Mouse (Mus musculus) spleen, postnatal 10 days (tissue): ENCODE results near the gene Fkbp1b.
"Not testable (repeated sequence)": the region's sequence is repeated elsewhere in the genome, so short reads cannot be mapped to it uniquely, and the experiment has no call there.

Experiments used
- DNase-seq, 2 experiments: peaks; one replicate each; pipeline ENCODE4 v3.0.0; 2021 to 2022; ENCODE audit warnings: low spot score in 2 of 2

Gene Fkbp1b

DNA sequence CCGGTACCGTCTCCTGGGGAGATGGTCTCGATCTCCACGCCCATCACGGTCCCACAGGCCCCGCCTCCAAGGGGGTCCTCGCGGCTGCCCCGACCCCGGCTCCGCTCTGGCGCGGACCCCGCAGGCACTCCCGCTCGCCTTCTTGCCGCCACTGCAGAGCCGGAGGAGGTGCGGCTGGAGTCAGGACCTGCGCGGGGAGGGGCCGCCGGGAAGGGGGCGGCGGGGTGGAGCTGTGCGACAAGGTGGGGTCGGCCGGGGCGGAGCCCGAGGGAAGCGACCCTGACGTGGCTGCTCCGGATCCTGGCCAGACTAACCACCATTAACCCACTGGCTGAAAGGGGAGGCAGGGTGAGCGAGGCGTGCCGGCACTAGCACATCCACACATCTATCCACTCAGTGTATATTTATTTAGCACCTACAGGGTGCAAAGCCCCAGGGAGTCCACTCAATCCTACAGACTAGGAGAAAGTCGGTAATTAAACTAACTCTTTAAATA lies at the start of gene Fkbp1b:
Gene Fkbp1b (minus strand): TSS at position 200 of the 496 bp plus-strand sequence.
- peak in 1 of 2 experiments; percentile 43 for DNase-seq

DNA sequence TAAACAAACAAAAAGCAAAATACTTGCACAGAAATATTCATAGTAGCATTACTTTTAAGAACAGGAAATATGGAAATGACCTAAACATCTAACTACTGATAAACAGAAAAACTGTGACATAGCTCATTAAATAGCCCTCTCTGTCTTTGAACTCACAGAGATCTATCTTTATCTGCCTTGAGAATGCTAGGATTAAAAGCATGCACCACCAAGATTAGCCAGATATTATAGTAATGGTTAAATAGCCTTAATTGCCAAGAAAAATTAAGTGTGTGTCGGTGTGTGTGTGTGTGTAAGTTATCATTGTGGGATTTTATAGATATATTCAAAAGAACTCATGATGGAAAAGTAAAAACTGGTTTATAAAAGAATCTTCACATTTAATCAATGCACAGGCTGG lies 48.5 kb upstream of the Fkbp1b start:
- no peak for DNase-seq

DNA sequence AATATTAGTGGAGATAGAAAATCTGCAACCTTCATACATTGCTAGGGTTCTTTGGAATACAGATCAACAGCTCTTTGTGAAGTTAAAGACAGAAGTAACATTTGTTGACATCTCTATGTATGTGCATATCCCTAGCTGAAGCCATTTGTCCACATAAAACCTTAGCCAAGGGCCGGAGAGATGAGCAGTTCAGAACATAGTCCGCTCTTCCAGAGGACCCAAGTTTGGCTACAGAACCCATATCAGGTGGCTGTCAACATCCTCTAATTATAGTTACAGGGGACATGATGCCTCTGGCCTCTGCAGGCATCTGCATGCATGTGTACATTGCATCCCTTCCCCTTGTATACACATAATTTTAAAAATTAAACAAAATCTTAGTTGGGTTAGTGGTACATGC lies 47.9 kb upstream of the Fkbp1b start:
- DNase-seq: no peak

DNA sequence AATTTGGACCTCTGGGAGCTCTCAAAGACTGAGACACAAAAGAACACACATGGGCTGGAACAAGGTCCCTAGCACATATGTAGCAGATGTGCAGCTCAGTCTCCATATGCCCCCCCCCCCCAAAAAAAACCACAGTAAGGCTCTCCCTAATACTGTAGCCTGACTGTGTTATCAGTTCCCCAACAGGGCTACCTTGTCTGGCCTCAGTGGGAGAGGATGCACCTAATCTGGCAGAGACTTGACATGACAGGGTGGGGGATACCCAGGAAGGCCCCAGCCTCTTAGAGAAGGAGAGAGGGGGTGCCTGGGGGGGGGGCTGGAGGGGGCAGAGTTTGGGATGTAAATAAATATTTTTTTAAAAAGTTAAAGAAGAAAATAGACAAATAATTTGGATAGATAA lies 47.3 kb upstream of the Fkbp1b start:
- no peak for DNase-seq

DNA sequence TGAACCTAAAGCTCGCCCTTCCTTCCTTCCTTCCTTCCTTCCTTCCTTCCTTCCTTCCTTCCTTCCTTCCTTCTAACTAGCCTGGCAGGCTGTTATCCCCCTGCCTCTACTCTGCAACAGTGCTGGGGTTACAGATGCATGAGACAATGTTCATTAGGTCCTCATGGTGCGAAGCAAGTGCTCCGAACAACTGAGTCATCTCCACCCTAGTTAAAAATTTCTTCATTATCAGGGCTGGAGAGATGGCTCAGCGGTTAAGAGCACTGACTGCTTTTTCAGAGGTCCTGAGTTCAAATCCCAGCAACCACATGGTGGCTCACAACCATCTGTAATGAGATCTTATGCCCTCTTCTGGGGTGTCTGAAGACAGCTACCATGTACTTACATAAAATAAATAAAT lies 45.2 kb upstream of the Fkbp1b start:
- DNase-seq: not testable (repeated sequence)

DNA sequence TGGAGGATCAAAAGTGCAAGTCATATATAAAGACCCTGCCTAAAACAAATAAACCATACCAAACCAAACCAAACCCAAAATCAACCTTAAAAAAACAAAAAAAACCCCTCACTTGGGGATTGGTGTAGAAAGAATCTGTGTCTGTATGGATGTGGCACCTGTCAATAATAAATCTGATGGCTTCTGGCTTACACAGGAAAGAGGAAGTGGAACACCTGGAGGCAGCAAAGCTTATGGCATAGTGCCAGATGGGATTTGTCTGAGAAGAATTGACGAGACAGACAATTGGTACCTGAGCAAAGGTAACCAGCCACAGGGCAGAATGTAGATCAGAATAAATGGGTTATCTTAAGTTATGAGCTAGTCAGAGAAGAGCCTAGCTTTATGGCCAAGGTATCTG lies 43.7 kb upstream of the Fkbp1b start:
- no peak for DNase-seq

DNA sequence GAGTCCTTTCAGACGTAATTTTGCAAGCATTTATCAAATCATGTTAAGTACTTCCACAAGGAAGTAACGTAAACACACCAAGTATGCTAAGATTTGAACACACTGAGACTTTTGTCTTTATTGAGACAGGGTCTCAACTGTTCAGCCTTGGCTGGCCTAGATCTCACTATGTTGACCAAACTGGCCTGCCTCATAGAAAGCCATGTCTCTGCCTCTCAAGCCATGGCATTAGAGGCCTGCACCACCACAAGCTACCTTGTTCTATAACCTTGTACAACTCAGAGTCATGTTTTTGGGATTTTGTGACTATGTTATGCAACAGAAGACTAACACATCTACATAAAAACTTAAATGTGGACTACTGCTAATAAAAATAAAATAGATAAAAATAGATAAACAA lies 40.7 kb upstream of the Fkbp1b start:
- DNase-seq: no peak

DNA sequence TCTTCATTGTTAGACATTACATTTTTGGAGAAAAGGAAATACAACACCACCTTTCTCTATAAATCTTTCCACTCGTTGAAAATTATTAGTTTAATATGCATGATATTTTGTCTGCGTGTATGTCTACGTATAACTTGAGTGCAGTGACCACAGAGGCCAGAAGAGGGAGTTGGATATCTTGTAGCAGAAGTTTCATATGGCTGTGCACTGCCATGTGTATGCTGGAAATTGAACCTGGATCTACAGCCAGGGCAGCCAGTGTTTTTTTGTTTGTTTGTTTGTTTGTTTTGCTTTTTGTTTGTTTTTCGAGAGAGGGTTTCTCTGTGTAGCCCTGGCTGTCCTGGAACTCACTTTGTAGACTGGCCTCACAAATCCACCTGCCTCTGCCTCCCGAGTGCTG lies 37.7 kb upstream of the Fkbp1b start:
- DNase-seq: peak in 1 of 2 experiments; percentile 63

DNA sequence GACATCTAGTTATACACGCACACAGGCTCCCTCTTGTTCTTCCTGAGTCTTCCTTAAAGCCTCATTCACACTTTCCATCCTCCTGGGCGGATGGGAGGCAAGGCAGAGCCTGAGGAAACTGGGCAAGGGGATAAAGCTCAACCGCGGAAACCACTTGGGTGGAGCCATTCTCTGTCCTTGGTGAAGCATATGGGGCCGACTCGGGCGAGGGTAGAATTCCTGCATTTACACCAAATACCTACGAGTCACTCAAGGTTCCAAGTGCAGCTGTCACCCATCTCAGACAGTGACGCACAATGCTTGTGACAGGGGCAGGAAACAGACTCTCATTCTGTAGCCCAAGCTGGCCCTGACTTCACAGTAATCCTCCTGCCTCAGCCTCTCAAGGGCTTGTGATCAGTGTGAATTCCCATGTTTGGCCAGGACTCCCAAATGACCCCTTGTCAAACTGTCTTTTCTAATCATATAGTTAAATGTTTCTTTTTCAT lies 36.9 kb upstream of the Fkbp1b start:
- no peak for DNase-seq

DNA sequence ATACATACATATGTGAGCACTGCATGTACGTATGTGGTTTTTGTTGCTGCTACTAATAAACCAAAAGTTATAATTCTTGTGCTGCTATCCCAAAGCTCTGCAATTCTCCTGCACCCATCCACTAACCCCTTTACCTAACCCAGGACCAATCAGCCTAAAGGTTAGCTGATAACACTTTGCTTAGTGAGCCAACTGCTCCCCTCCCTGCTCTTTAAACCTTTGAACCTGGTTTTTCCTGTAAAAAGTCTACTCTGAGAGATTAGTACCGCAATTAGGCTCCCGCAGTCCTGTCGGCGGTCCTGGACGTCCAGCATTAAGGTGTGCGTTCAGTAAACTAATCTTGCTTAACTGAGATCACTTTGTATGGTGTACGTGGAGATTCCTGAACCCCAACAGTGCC lies 34.2 kb upstream of the Fkbp1b start:
- no peak for DNase-seq

DNA sequence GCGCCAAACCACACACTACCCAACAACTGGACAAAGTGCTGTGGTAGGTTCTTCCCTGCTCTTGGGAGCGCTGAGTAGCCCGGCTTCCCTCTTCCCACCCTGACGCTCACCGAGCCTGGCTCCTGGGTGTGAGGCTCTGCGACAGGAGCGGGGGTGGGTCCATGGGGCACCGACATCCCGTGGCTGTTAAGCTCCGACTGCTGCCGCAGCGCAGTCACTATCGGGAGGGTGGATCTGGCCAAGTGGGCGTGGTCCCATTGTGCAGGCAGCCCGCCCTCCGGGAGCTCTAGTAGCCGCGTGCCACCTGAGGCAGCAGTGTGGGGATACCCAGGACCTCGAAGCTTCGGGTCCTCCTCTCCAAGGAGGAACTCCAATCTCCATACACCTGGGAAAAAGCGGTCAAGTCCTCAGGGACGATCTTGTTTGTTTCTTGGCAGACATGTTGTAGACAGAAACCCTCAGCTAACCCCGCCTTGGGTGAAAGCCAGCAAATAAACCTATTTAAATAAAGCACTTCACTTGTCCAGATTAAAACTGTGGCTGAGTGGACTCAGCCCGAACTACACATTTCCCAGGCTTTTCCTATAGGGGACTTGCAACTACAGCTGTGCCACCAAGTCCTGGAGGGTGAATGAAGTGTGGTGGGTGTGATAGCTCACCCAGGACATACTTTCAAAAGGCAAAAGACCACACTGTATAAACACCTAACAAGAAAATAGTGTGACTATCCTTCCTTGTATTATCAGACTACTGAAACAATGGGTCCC lies 33.0 kb upstream of the Fkbp1b start, which contains the start of gene Mfsd2b:
Gene Mfsd2b (minus strand): TSS at position 199 of the 767 bp plus-strand sequence.
- peak; percentile 88 to 90 for DNase-seq

DNA sequence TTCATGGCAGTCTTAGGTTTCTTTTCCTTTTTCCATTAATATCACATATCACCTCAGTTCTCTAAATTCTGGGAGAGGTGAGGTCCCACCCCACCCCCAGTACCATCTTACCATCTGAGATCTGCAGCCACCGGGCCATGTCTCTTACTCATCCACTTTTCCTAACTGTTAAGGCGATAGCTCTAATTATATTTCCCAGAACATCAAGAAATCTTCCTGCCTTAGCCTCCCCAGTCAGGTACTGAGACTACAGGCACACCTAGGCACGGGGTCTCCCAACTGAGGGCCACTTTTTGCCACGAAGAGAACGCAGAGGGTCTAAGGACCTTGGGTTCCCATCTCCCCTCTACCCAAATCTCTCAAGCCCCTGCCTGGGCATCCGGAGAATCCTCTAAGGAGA lies 32.1 kb upstream of the Fkbp1b start:
- DNase-seq: peak in 1 of 2 experiments; percentile 40

DNA sequence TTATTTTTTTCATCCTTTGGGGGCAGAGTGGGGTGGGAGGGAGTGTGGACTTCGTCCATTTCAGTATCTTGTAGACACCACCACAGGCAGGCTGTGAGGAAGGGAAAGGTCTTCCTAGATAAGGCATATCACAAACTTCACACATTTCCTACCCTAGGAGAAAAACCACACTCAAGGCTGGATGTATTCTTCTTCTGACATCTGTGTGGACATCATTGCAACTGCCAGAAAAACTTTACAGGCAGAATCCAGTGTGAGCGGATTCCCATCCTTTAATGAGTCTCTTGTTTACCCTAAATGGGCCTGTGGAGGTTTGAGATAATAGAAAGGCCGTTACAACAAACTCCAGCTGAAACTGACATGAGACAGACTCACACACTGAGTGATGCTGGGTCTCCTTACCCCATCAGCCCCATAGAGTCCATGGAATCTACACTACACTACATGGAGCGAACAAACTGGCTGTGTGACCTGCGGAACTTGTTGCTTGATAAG lies 31.6 kb upstream of the Fkbp1b start:
- peak; percentile 46 to 47 for DNase-seq

DNA sequence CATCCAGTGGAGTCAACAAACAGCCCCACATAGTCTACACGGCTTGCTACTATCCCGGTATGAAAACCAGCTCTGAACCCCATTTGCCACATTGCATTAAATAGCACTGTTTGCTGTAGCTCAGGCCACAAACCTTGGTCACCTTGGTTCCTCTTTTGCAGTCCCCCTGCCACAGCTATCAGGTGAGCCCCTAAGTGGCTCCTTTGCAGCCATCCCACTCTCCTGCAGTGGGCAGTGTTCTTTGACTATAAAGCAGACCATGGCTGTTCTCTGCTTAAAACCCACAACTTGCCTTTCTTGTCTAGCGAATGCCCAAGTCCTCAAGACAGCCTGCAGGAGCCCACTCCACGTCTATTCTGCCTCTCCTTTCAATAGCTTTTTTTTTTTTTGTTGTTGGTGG lies 30.9 kb upstream of the Fkbp1b start:
- DNase-seq: peak; percentile 40 to 45

DNA sequence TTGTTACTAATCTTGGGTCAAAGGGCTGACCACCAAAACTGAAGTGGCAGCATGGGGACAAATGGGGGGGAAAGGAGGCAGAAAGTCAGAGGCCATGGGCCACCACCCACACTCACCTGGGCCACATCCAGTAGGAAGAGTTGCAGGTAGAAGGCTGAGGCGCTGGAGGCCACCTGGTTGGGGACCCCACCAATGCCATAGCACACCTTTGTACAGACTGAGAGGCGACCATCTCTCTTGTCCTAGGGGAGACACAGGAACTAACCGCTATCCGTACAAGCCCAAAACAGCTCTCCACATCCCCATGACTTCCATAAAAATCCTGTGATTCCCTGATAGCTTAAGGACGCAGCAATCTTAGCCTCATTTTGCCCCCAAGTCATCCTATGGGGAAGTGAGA lies 29.9 kb upstream of the Fkbp1b start:
- DNase-seq: no peak

DNA sequence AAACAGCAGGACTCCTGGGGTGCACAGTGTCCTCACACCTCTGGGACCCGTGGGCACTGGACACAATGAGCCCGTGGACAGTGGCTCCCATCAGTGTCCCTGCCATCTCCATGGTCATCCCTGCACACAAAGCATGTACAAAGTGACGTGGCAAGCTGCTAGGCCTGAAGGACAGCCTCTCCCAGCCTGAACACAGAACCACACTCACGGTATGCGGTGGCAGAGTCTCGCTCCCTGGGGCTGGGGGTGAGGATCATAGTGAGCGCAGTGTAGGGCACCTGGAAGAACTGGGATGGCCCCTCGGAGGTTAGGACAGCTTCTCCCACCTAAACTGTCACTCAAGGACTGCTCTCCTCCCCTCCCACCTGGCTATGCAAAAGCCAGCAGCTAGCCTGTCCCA lies 27.5 kb upstream of the Fkbp1b start:
- DNase-seq: no peak

DNA sequence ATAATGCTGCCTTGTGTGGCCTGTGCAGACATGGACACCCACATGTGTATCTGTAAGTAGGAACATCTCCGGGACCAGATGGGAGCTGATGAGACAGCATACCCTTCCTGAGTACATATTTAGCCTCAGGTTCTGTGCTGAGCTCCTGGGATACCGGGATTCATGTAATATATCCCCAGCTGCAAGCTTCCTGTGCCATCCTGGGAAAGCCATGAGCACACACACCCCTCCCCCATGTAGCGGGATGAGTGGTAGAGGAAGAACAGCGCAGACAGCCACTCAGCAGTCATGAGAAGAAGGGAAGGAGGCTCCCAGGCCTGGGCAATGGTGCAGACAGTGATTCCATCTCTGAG lies 22.9 kb upstream of the Fkbp1b start:
- no peak for DNase-seq

DNA sequence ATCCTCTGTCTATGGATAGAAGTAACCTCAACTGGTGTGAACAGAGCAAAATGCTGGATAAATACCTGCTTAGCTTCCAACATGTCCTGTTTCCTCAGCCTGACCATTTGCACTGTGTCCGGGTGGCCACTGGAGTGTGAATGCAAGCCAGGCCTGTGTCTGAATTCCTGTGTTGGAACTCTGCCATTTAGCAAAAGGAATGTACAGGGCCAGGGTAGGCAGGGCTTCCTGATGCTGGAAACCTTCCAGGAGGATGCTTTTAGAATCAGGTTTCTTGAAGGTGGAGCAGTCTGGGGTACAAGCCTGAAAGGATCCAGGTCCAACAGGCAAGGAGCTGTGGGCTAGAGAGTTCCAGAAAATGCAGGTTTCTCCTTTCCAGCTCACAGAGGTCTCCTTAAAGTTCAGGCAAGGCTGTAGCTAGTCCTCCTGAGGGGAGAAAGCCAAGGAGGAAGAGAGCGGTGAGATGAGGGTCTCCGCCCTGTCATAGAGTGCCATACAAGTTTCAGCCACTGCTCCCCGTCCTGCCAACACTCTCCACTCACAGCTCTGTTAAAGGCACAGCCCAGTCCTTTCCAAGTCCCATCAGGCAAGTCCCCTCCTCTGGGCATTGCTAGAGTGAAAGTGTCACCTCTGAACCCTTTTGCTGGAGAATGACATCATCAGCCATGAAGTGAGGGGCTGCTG lies 22.4 kb upstream of the Fkbp1b start:
- DNase-seq: no peak

DNA sequence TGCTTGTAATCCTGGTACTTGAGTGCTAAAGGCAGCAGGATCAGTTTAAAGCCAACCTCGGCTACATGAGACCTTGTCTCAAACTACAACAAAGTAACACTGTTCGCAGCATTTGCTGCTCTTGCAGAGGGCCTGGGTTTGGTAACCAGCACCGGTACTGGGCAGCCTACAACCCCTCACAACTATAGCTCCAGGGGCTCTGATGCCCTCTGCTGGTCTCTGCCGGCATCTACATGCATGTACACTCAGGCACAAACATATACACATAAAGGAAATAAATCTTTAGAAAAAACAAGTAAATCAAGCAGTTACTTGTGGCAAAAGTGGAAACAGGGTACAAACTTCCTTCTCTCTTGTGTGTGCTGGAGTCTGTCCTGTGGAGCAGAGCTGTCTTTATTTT lies 21.3 kb upstream of the Fkbp1b start:
- peak in 1 of 2 experiments; percentile 48 for DNase-seq

DNA sequence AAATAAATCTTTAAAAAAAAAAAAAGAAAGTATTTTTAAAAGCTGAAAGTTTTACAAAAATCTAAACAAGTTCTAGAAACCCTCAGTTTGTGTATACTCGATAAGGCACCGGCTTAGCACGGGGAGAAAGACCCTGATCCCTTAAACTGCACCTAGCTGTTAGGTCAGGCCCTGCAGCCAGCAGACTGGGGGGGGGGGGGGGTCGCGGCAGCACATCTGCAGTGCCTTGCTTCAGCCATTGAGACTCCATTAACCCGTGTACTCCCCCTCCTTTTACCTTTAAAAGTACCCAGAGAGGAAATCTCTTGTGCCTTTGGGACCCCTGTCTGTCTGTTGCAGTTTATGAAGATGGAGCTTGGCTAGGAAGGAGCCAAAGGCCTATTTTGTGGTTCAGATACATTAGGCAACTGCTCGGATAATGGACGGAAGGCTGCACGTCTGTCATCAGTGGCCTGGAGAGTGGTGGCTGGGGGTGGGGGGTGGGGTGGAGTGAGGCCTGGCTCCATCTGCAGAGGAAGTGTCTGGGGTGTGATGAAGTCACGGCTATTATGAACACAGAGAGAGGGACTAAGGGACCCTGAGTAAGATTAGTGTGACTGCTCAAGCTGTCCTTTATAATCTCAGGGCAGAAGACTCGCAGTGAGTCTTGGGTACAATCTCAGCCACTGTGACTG lies 18.0 kb upstream of the Fkbp1b start:
- no peak for DNase-seq

DNA sequence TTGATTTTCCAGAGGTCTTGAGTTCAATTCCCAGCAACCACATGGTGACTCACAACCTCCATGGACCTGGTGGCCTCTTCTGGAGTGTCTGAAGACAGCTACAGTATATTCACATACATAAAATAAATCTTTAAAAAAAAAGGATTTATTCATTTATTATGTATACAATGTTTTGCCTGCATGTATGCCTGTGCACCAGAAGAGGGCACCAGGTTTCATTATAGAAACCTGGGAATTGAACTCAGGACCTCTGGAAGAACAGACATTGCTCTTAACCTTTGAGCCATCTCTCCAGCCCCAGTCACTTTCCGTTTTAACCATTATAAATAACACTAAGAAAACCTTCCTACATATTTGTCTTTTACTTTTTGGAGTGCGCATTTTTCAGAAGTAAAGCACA lies 15.4 kb upstream of the Fkbp1b start:
- DNase-seq: no peak

DNA sequence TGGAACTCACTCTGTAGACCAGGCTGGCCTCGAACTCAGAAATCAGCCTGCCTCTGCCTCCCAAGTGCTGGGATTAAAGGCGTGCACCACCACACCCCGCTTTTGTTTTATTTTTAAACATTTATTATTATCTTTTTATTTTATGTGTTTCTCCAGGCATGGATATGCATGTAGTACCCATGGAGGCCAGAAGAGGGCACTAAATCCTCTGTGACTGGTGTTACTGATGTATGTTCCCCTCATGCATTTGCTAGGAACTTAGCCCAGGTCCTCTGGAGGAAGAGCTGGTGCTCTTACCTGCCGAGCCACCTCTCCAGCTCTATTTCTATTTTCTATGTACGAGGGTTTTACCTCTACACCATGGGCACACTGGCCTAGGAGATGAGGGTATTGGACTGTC lies 14.8 kb upstream of the Fkbp1b start:
- peak in 1 of 2 experiments; percentile 65 for DNase-seq
